8 mouse cellular contexts compared by ENCODE assay signal in genomic region chr13:8780441-8780840, GRCm38 (mm10).
DNase-seq lines count a peak whose midpoint lies in the region; ATAC-seq lines count a peak whose summit lies in the region.

No protein-coding gene starts in this region.

- ATAC-seq in forebrain, embryonic 16.5 days: no peak
- ATAC-seq in inflammation-experienced regulatory T-cells, adult 6 months: peak; percentile 50

- no peaks in the 10 kb centered on the region for H3K27me3 ChIP-seq in forebrain, embryonic 10.5 days (ENCODE audit: poor library complexity, severe bottlenecking)
- 0 out of 2 replicates have a peak, but pooled peaks cover 2% of the 10 kb centered on the region for H3K27me3 ChIP-seq in forebrain, embryonic 16.5 days (replicated peaks; ENCODE audit: control insufficient read depth, insufficient read depth, low read length)

- no peak overlapping the region for H3K4me2 ChIP-seq in forebrain, embryonic 16.5 days (ENCODE audit: low read length)

- peak; percentile 37 for DNase-seq in forebrain, embryonic 10.5 days (ENCODE audit: extremely low spot score, low spot score)
- DNase-seq in right cerebral cortex, adult 2 months (ENCODE audit: low spot score in 2 of 2): peak; percentile 32 to 41
- no peak for DNase-seq in right cerebral cortex, postnatal 36 days (ENCODE audit: low spot score in 2 of 2)
- DNase-seq in cerebellum, postnatal 36 days: peak; percentile 35 to 40
- peak; percentile 32 to 33 for DNase-seq in lung, adult 18-20 months
- DNase-seq in spleen, adult 12 weeks (ENCODE audit: low spot score): peak; percentile 33

- H3K9me3 ChIP-seq in forebrain, embryonic 10.5 days: no peaks in the 10 kb centered on the region
- no peaks in the 10 kb centered on the region for H3K9me3 ChIP-seq in forebrain, embryonic 16.5 days (ENCODE audit: control insufficient read depth, low read length)

- H3K4me1 ChIP-seq in forebrain, embryonic 10.5 days: peaks cover 4% of the 10 kb centered on the region
- 0 out of 2 replicates have a peak, but pooled peaks cover 3% of the 10 kb centered on the region for H3K4me1 ChIP-seq in forebrain, embryonic 16.5 days (replicated peaks; ENCODE audit: control insufficient read depth, insufficient read depth, low read length)

- no peak overlapping the region for H3K27ac ChIP-seq in forebrain, embryonic 10.5 days
- H3K27ac ChIP-seq in forebrain, embryonic 16.5 days (ENCODE audit: low read length): no peak overlapping the region

- H3K4me3 ChIP-seq in forebrain, embryonic 10.5 days: no peak overlapping the region
- no peak overlapping the region for H3K4me3 ChIP-seq in forebrain, embryonic 16.5 days (replicated peaks; ENCODE audit: low read length)

- H3K36me3 ChIP-seq in forebrain, embryonic 10.5 days (replicated peaks): no peaks in the 10 kb centered on the region
- H3K36me3 ChIP-seq in forebrain, embryonic 16.5 days (ENCODE audit: control insufficient read depth, insufficient read depth): no peaks in the 10 kb centered on the region

- H3K9ac ChIP-seq in forebrain, embryonic 16.5 days (replicated peaks; ENCODE audit: low read depth, low read length): no peak overlapping the region

- 53% methylated on average over 4 of the region's 4 CpGs for WGBS in forebrain, embryonic 10.5 days
- WGBS in forebrain, embryonic 16.5 days: 51% methylated on average over 4 of the region's 4 CpGs

Comparison
In these comparisons a context has a peak if more than half of its experiments do, and no peak if none do; other contexts are left out.
1. DNase-seq: peak in forebrain, embryonic 10.5 days (single experiment), right cerebral cortex, adult 2 months (2 of 2), cerebellum, postnatal 36 days (2 of 2), lung, adult 18-20 months (2 of 2) and spleen, adult 12 weeks (single experiment); none in right cerebral cortex, postnatal 36 days (0 of 2).